Mouse (Mus musculus) midbrain, embryonic 11.5 days (tissue): ENCODE measurements at regions not wholly inside any gene's neighbourhood (a gene's known extent, or its start where the extent isn't known, plus 50 kb on each side); places are given as distances from the start of the nearest gene placed in this dataset.

Experiments
- ATAC-seq: fragments of 200-750 bp; cut with Nextera tagmentation; 2 replicates; pipeline ENCODE4 v1.8.0; 2017; ENCODE audit warnings: moderate TSS enrichment, moderate library complexity; ENCODE audit not compliant: low FRiP score
- DNase-seq: peaks from one replicate; pipeline ENCODE4 v3.0.0; 2015; ENCODE audit warnings: low spot score; ENCODE audit errors: missing footprints
- H3K27ac ChIP-seq: fragments of 300-500 bp; sonication (generic); 2 replicates; pipeline ENCODE4 v1.5.1; 2014; ENCODE audit warnings: low read depth, low read length
- H3K27me3 ChIP-seq: fragments of 300-500 bp; sonication (generic); 2 replicates; pipeline ENCODE4 v1.6.1; 2014; ENCODE audit warnings: mild to moderate bottlenecking, low read length, moderate library complexity, mixed read lengths; ENCODE audit not compliant: control insufficient read depth, insufficient read depth
- H3K36me3 ChIP-seq: fragments of 300-500 bp; sonication (generic); 2 replicates; pipeline ENCODE4 v1.6.1; 2014; ENCODE audit warnings: mild to moderate bottlenecking, low read length, moderate library complexity, mixed read lengths; ENCODE audit not compliant: control insufficient read depth, insufficient read depth
- H3K4me1 ChIP-seq: fragments of 300-500 bp; sonication (generic); 2 replicates; pipeline ENCODE4 v1.6.1; 2014; ENCODE audit warnings: low read length; ENCODE audit not compliant: control insufficient read depth, insufficient read depth
- H3K4me2 ChIP-seq: fragments of 300-500 bp; sonication (generic); 2 replicates; pipeline ENCODE4 v1.6.1; 2014; ENCODE audit warnings: mild to moderate bottlenecking, moderate library complexity
- H3K4me3 ChIP-seq: fragments of 300-500 bp; sonication (generic); 2 replicates; pipeline ENCODE4 v1.5.1; 2014; ENCODE audit warnings: low read depth, low read length
- H3K9ac ChIP-seq: fragments of 300-500 bp; sonication (generic); 2 replicates; pipeline ENCODE4 v1.6.1; 2014; ENCODE audit warnings: low read length
- H3K9me3 ChIP-seq: fragments of 300-500 bp; sonication (generic); 2 replicates; pipeline ENCODE4 v1.6.1; 2016; ENCODE audit warnings: low read length; ENCODE audit not compliant: control insufficient read depth
- WGBS: fragments of 180-500 bp; shearing (Covaris S2); extraction: QIAGEN DNeasy Blood & Tissue Kit; methylation state at CpG from one replicate; pipeline ENCODE4 v1.1.7; 2014; 5-methylcytosine and 5-hydroxymethylcytosine counted together

GRCm38 (mm10) chr15:5561783-5562182 is 317.8 kb upstream of the Ptger4 start:
- 91% methylated on average over 4 of the region's 4 CpGs for WGBS
- no peak overlapping the region for H3K4me3 ChIP-seq
- H3K27me3 ChIP-seq = no peaks in the 10 kb centered on the region
- no peak overlapping the region for H3K9ac ChIP-seq
- H3K27ac ChIP-seq = no peak overlapping the region
- H3K9me3 ChIP-seq = no peaks in the 10 kb centered on the region
- DNase-seq = no peak
- no peaks in the 10 kb centered on the region for H3K36me3 ChIP-seq
- no peak for ATAC-seq
- no peak overlapping the region for H3K4me2 ChIP-seq
- no peaks in the 10 kb centered on the region for H3K4me1 ChIP-seq

GRCm38 (mm10) chr15:5574366-5574765 is 330.4 kb upstream of the Ptger4 start:
- Histone ChIP-seq H3K36me3 (no peaks in the 10 kb centered on the region), H3K4me2 (no peak overlapping the region), H3K4me3 (no peak overlapping the region), H3K4me1 (no peaks in the 10 kb centered on the region), H3K9ac (no peak overlapping the region), H3K27me3 (no peaks in the 10 kb centered on the region), H3K27ac (no peak overlapping the region), H3K9me3 (no peaks in the 10 kb centered on the region)
- DNase-seq (no peak), ATAC-seq (no peak)

- no peak overlapping the region for H3K4me2 ChIP-seq
- DNase-seq (no peak), ATAC-seq (no peak)
- H3K27me3 ChIP-seq = no peaks in the 10 kb centered on the region
- 79% methylated on average over 2 of the region's 2 CpGs for WGBS
- H3K36me3 ChIP-seq = no peaks in the 10 kb centered on the region
- H3K4me1 ChIP-seq = no peaks in the 10 kb centered on the region
- H3K27ac ChIP-seq = no peak overlapping the region
- no peaks in the 10 kb centered on the region for H3K9me3 ChIP-seq
- no peak overlapping the region for H3K9ac ChIP-seq
- no peak overlapping the region for H3K4me3 ChIP-seq
These were observed 335.6 kb upstream of the Ptger4 start for GRCm38 (mm10) chr15:5579559-5579958.

GRCm38 (mm10) chr15:5580416-5580815 is 336.4 kb upstream of the Ptger4 start:
- ATAC-seq (no peak), DNase-seq (no peak)
- H3K4me2 ChIP-seq = no peak overlapping the region
- H3K4me1 ChIP-seq = no peaks in the 10 kb centered on the region
- H3K9me3 ChIP-seq = no peaks in the 10 kb centered on the region
- no peaks in the 10 kb centered on the region for H3K27me3 ChIP-seq
- H3K36me3 ChIP-seq = no peaks in the 10 kb centered on the region
- WGBS = 97% methylated on average over 4 of the region's 4 CpGs
- no peak overlapping the region for H3K9ac ChIP-seq
- H3K27ac ChIP-seq = no peak overlapping the region
- no peak overlapping the region for H3K4me3 ChIP-seq

- Histone ChIP-seq H3K27ac (no peak overlapping the region), H3K27me3 (no peaks in the 10 kb centered on the region), H3K4me1 (no peaks in the 10 kb centered on the region), H3K36me3 (no peaks in the 10 kb centered on the region), H3K4me2 (no peak overlapping the region), H3K9me3 (no peaks in the 10 kb centered on the region), H3K9ac (no peak overlapping the region), H3K4me3 (no peak overlapping the region)
- DNase-seq (no peak), ATAC-seq (no peak)
- 88% methylated on average over 2 of the region's 2 CpGs for WGBS
These were observed 340.4 kb upstream of the Ptger4 start for GRCm38 (mm10) chr15:5584381-5584780.

GRCm38 (mm10) chr15:5604732-5605266 is 360.8 kb upstream of the Ptger4 start:
- H3K36me3 ChIP-seq = no peaks in the 10 kb centered on the region
- H3K9me3 ChIP-seq = no peaks in the 10 kb centered on the region; the same call in 1 of the 2 replicates
- no peak overlapping the region for H3K4me2 ChIP-seq
- H3K27ac ChIP-seq = no peak overlapping the region
- no peak overlapping the region for H3K9ac ChIP-seq
- H3K4me1 ChIP-seq = no peaks in the 10 kb centered on the region
- ATAC-seq (no peak), DNase-seq (no peak)
- 73% methylated on average over 4 of the region's 4 CpGs for WGBS
- no peak overlapping the region for H3K4me3 ChIP-seq
- H3K27me3 ChIP-seq = no peaks in the 10 kb centered on the region

- Histone ChIP-seq H3K9ac (no peak overlapping the region), H3K27me3 (no peaks in the 10 kb centered on the region)
- ATAC-seq = no peak
These were observed 363.5 kb upstream of the Ptger4 start for GRCm38 (mm10) chr15:5607533-5607932.

GRCm38 (mm10) chr15:5623021-5623420 is 379.0 kb upstream of the Ptger4 start:
- WGBS = 80% methylated on average over 5 of the region's 5 CpGs
- no peaks in the 10 kb centered on the region for H3K36me3 ChIP-seq
- DNase-seq (no peak), ATAC-seq (no peak)
- H3K4me3 ChIP-seq = no peak overlapping the region
- H3K9me3 ChIP-seq = no peaks in the 10 kb centered on the region
- no peaks in the 10 kb centered on the region for H3K27me3 ChIP-seq
- no peaks in the 10 kb centered on the region for H3K4me1 ChIP-seq
- no peak overlapping the region for H3K4me2 ChIP-seq
- no peak overlapping the region for H3K9ac ChIP-seq
- no peak overlapping the region for H3K27ac ChIP-seq

More at GRCm38 (mm10) chr15:5607533-5607932, 363.5 kb upstream of the Ptger4 start:
- H3K36me3 ChIP-seq = no peaks in the 10 kb centered on the region
- DNase-seq = no peak
- H3K4me2 ChIP-seq = no peak overlapping the region
- no peak overlapping the region for H3K4me3 ChIP-seq
- H3K9me3 ChIP-seq = no peaks in the 10 kb centered on the region; the same call in 1 of the 2 replicates
- no peaks in the 10 kb centered on the region for H3K4me1 ChIP-seq
- no peak overlapping the region for H3K27ac ChIP-seq
- WGBS = 83% methylated on average over 2 of the region's 2 CpGs

GRCm38 (mm10) chr15:5625367-5625766 is 381.4 kb upstream of the Ptger4 start:
- Histone ChIP-seq H3K4me1 (no peaks in the 10 kb centered on the region), H3K4me2 (no peak overlapping the region), H3K9ac (no peak overlapping the region), H3K27ac (no peak overlapping the region), H3K36me3 (no peaks in the 10 kb centered on the region), H3K4me3 (no peak overlapping the region), H3K27me3 (no peaks in the 10 kb centered on the region), H3K9me3 (no peaks in the 10 kb centered on the region)
- ATAC-seq (no peak), DNase-seq (no peak)
- 89% methylated on average over 2 of the region's 2 CpGs for WGBS

GRCm38 (mm10) chr15:5646673-5647072 is 402.7 kb upstream of the Ptger4 start:
- no peaks in the 10 kb centered on the region for H3K36me3 ChIP-seq
- H3K4me1 ChIP-seq = no peaks in the 10 kb centered on the region
- WGBS = 72% methylated on average over 1 of the region's 1 CpGs
- no peak overlapping the region for H3K9ac ChIP-seq
- ATAC-seq (no peak), DNase-seq (no peak)
- no peaks in the 10 kb centered on the region for H3K27me3 ChIP-seq
- H3K4me2 ChIP-seq = no peak overlapping the region
- H3K27ac ChIP-seq = no peak overlapping the region
- H3K9me3 ChIP-seq = no peaks in the 10 kb centered on the region
- no peak overlapping the region for H3K4me3 ChIP-seq
